Mouse (Mus musculus): ENCODE data around the gene Snrpg. TPM values are rescaled to one million over a fixed set of nuclear protein-coding genes. Genes with fewer than 3 reads are reported as not detected.
"Not testable (repeated sequence)": the region's sequence is repeated elsewhere in the genome, so short reads cannot be mapped to it uniquely, and the experiment has no call there.

The Snrpg gene
- polyA plus RNA-seq, 1 experiment from 2014 or later: 393 TPM

DNA sequence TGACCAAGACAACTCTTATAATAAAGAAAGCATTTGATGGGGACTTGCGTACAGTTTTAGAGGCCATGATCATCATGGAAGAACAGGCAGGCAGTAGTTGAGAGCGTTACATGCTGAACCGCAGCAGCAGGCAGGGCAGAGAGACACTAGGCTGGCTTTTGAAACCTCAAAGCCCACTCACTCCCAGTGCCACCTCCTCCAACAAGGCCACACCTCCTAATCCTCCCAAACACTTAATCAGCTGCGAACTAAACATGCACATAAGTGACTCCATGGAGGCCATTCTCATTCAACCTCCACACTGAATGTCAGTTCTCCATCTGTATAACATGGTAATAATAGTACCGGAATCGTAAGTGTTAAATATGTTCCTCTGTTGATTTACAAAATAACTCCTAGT, 2.5 kb downstream of the Snrpg start:
- 97% methylated on average over 6 of the region's 6 CpGs for WGBS
- Histone ChIP-seq H3K4me3 (ENCODE audit: low read depth, low read length) (no peak overlapping the region), H3K4me2 (ENCODE audit: low read depth, low read length) (no peak overlapping the region), H3K27me3 (ENCODE audit: control insufficient read depth, insufficient read depth, low read length) (no peaks in the 10 kb centered on the region), H3K9me3 (ENCODE audit: control insufficient read depth, low read length) (no peaks in the 10 kb centered on the region), H3K9ac (replicated peaks; ENCODE audit: low read depth, low read length) (no peak overlapping the region; the same call in 1 of the 2 replicates), H3K27ac (ENCODE audit: low read depth, low read length) (no peak overlapping the region), H3K36me3 (ENCODE audit: control insufficient read depth, insufficient read depth, low read length) (peaks cover 22% of the 10 kb centered on the region), H3K4me1 (ENCODE audit: control insufficient read depth, insufficient read depth, low read length) (peaks cover 6% of the 10 kb centered on the region; the same call in 1 of the 2 replicates)
- no peak for ATAC-seq (ENCODE audit: low read depth)

GRCm38 (mm10) chr6:86378341-86378740, 7.2 kb downstream of the Snrpg start:
- Histone ChIP-seq H3K4me3 (ENCODE audit: low read depth, low read length) (no peak overlapping the region), H3K27ac (ENCODE audit: low read depth, low read length) (no peak overlapping the region), H3K9me3 (ENCODE audit: control insufficient read depth, low read length) (no peaks in the 10 kb centered on the region), H3K4me1 (ENCODE audit: control insufficient read depth, insufficient read depth, low read length) (no peaks in the 10 kb centered on the region), H3K36me3 (ENCODE audit: control insufficient read depth, insufficient read depth, low read length) (peaks cover 30% of the 10 kb centered on the region), H3K9ac (replicated peaks; ENCODE audit: low read depth, low read length) (no peak overlapping the region), H3K27me3 (ENCODE audit: control insufficient read depth, insufficient read depth, low read length) (no peaks in the 10 kb centered on the region), H3K4me2 (ENCODE audit: low read depth, low read length) (no peak overlapping the region)
- ATAC-seq (ENCODE audit: low read depth): no peak
- 91% methylated on average over 3 of the region's 3 CpGs for WGBS

DNA sequence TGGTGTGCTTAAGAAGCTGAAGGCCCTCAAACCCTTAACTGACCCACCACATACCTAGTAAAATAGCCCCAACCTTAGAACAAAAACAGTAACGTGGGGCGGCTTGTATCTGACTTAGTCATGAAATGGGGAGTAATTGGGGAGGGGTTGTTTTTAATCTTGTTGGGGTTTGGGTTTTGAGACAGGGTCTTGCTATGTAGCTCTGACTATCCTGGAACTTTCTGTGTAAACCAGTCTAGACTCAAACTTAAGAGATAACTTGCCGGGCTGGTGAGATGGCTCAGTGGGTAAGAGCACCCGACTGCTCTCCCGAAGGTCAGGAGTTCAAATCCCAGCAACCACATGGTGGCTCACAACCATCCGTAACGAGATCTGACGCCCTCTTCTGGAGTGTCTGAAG, 9.0 kb downstream of the Snrpg start:
- peaks cover 33% of the 10 kb centered on the region for H3K36me3 ChIP-seq (ENCODE audit: control insufficient read depth, insufficient read depth, low read length)
- H3K4me2 ChIP-seq (ENCODE audit: low read depth, low read length); H3K9ac ChIP-seq (replicated peaks; ENCODE audit: low read depth, low read length); H3K27me3 ChIP-seq (ENCODE audit: control insufficient read depth, insufficient read depth, low read length); H3K4me3 ChIP-seq (ENCODE audit: low read depth, low read length); H3K27ac ChIP-seq (ENCODE audit: low read depth, low read length); H3K9me3 ChIP-seq (ENCODE audit: control insufficient read depth, low read length); ATAC-seq (ENCODE audit: low read depth); H3K4me1 ChIP-seq (ENCODE audit: control insufficient read depth, insufficient read depth, low read length): not testable (repeated sequence)
- WGBS: 79% methylated on average over 6 of the region's 8 CpGs

GRCm38 (mm10) chr6:86382551-86382950, 11.4 kb downstream of the Snrpg start:
- H3K36me3 ChIP-seq (ENCODE audit: control insufficient read depth, insufficient read depth, low read length): peaks cover 31% of the 10 kb centered on the region
- ATAC-seq (ENCODE audit: low read depth): no peak
- no peaks in the 10 kb centered on the region for H3K9me3 ChIP-seq (ENCODE audit: control insufficient read depth, low read length)
- no peak overlapping the region for H3K4me2 ChIP-seq (ENCODE audit: low read depth, low read length)
- no peaks in the 10 kb centered on the region for H3K4me1 ChIP-seq (ENCODE audit: control insufficient read depth, insufficient read depth, low read length)
- no peak overlapping the region for H3K27ac ChIP-seq (ENCODE audit: low read depth, low read length)
- H3K9ac ChIP-seq (replicated peaks; ENCODE audit: low read depth, low read length): no peak overlapping the region
- H3K27me3 ChIP-seq (ENCODE audit: control insufficient read depth, insufficient read depth, low read length): no peaks in the 10 kb centered on the region
- H3K4me3 ChIP-seq (ENCODE audit: low read depth, low read length): no peak overlapping the region

- no peaks in the 10 kb centered on the region for H3K9me3 ChIP-seq (ENCODE audit: control insufficient read depth, low read length)
- no peak overlapping the region for H3K9ac ChIP-seq (replicated peaks; ENCODE audit: low read depth, low read length)
- no peak overlapping the region for H3K4me3 ChIP-seq (ENCODE audit: low read depth, low read length)
- H3K27ac ChIP-seq (ENCODE audit: low read depth, low read length): no peak overlapping the region
- 53% methylated on average over 16 of the region's 16 CpGs for WGBS
- no peaks in the 10 kb centered on the region for H3K27me3 ChIP-seq (ENCODE audit: control insufficient read depth, insufficient read depth, low read length)
- no peak for ATAC-seq (ENCODE audit: low read depth)
- no peaks in the 10 kb centered on the region for H3K4me1 ChIP-seq (ENCODE audit: control insufficient read depth, insufficient read depth, low read length)
- H3K4me2 ChIP-seq (ENCODE audit: low read depth, low read length): no peak overlapping the region
- H3K36me3 ChIP-seq (ENCODE audit: control insufficient read depth, insufficient read depth, low read length): peaks cover 30% of the 10 kb centered on the region
Observed at GRCm38 (mm10) chr6:86383370-86383769, 12.3 kb downstream of the Snrpg start.

DNA sequence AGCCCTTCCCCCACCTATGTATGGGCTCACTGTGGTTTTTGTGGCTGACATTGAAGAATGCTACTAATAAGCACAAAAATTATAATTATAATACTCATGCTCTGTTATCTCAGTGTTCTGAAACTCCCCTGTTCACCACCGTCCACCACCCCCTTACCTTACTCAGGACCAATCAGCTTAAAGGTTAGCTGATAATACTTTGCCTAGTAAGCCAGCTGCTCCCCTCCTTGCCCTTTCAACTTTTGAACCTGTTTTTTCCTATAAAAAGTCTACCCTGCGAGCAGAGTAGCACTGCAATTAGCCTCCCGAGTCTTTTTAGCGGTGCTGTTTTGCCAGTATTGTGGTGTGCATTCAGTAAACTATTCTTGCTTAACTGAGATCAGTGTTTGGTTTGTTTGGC, 13.6 kb downstream of the Snrpg start:
- H3K9ac ChIP-seq (replicated peaks; ENCODE audit: low read depth, low read length): no peak overlapping the region
- no peaks in the 10 kb centered on the region for H3K4me1 ChIP-seq (ENCODE audit: control insufficient read depth, insufficient read depth, low read length)
- ATAC-seq (ENCODE audit: low read depth): no peak
- peaks cover 32% of the 10 kb centered on the region for H3K36me3 ChIP-seq (ENCODE audit: control insufficient read depth, insufficient read depth, low read length)
- H3K4me3 ChIP-seq (ENCODE audit: low read depth, low read length): no peak overlapping the region
- no peak overlapping the region for H3K4me2 ChIP-seq (ENCODE audit: low read depth, low read length)
- no peaks in the 10 kb centered on the region for H3K27me3 ChIP-seq (ENCODE audit: control insufficient read depth, insufficient read depth, low read length)
- 67% methylated on average over 4 of the region's 4 CpGs for WGBS
- no peak overlapping the region for H3K27ac ChIP-seq (ENCODE audit: low read depth, low read length)
- no peaks in the 10 kb centered on the region for H3K9me3 ChIP-seq (ENCODE audit: control insufficient read depth, low read length)

DNA sequence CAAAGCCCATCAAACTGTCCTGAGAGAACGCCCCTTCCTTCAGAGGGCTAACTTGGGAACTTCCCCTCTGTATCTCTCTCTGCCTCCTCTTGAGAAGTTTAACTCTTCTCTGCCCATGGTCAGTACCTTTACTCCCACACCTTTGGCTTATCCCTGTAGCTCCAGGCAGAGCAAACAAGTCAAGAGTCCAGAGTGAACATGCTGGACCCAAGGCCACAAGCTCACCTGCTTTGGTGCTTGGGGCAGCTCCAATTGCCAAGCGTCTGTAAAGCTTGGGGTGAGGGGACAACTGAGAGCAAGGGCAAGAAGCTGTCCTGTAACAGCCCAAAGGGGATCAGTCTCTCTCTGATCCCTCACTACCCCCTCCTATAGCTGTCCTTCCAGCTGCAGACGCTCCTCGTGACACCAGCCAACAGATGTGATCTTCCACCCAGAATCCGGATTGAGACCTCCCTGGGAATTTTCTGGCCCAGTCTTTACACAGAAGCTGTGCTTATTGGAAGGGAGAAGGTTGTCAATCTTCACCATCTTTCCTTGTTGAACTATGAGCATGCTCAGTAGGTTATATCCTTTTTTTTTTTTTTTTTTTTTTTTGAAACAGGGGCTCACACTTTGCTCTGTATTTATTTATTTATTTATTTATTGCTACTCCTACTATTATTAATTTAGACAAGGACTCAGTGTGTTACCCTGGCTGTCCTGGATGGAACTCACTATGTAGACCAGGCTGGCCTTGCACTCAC, 14.4 kb downstream of the Snrpg start:
- Histone ChIP-seq H3K36me3 (ENCODE audit: control insufficient read depth, insufficient read depth, low read length) (peaks cover 39% of the 10 kb centered on the region), H3K27ac (ENCODE audit: low read depth, low read length) (no peak overlapping the region), H3K4me1 (ENCODE audit: control insufficient read depth, insufficient read depth, low read length) (no peaks in the 10 kb centered on the region), H3K4me2 (ENCODE audit: low read depth, low read length) (no peak overlapping the region), H3K9ac (replicated peaks; ENCODE audit: low read depth, low read length) (no peak overlapping the region), H3K9me3 (ENCODE audit: control insufficient read depth, low read length) (no peaks in the 10 kb centered on the region), H3K4me3 (ENCODE audit: low read depth, low read length) (no peak overlapping the region), H3K27me3 (ENCODE audit: control insufficient read depth, insufficient read depth, low read length) (no peaks in the 10 kb centered on the region)
- ATAC-seq (ENCODE audit: low read depth): no peak
- WGBS: 88% methylated on average over 5 of the region's 5 CpGs

- H3K9me3 ChIP-seq (ENCODE audit: control insufficient read depth, low read length): no peaks in the 10 kb centered on the region
- H3K4me2 ChIP-seq (ENCODE audit: low read depth, low read length): no peak overlapping the region
- H3K9ac ChIP-seq (replicated peaks; ENCODE audit: low read depth, low read length): no peak overlapping the region
- 85% methylated on average over 12 of the region's 12 CpGs for whole genome bisulfite sequencing
- H3K4me3 ChIP-seq (ENCODE audit: low read depth, low read length): no peak overlapping the region
- no peak overlapping the region for H3K27ac ChIP-seq (ENCODE audit: low read depth, low read length)
- H3K4me1 ChIP-seq (ENCODE audit: control insufficient read depth, insufficient read depth, low read length): no peaks in the 10 kb centered on the region
- no peak for ATAC-seq (ENCODE audit: low read depth)
- H3K27me3 ChIP-seq (ENCODE audit: control insufficient read depth, insufficient read depth, low read length): no peaks in the 10 kb centered on the region
- H3K36me3 ChIP-seq (ENCODE audit: control insufficient read depth, insufficient read depth, low read length): peaks cover 56% of the 10 kb centered on the region
Observed at GRCm38 (mm10) chr6:86387313-86387712, 16.2 kb downstream of the Snrpg start.

- Histone ChIP-seq H3K36me3 (ENCODE audit: control insufficient read depth, insufficient read depth, low read length) (peaks cover 57% of the 10 kb centered on the region), H3K27ac (ENCODE audit: low read depth, low read length) (no peak overlapping the region), H3K4me3 (ENCODE audit: low read depth, low read length) (no peak overlapping the region), H3K4me1 (ENCODE audit: control insufficient read depth, insufficient read depth, low read length) (no peaks in the 10 kb centered on the region), H3K4me2 (ENCODE audit: low read depth, low read length) (no peak overlapping the region), H3K27me3 (ENCODE audit: control insufficient read depth, insufficient read depth, low read length) (no peaks in the 10 kb centered on the region), H3K9ac (replicated peaks; ENCODE audit: low read depth, low read length) (no peak overlapping the region), H3K9me3 (ENCODE audit: control insufficient read depth, low read length) (no peaks in the 10 kb centered on the region)
- ATAC-seq (ENCODE audit: low read depth): no peak
- 87% methylated on average over 18 of the region's 18 CpGs for WGBS
Observed at GRCm38 (mm10) chr6:86388461-86388860, 17.4 kb downstream of the Snrpg start.

Data from neural tube, embryonic 14.5 days (tissue).